Mouse (Mus musculus): Measurements from ENCODE around the gene C1qc. TPM values are rescaled to one million over a fixed set of nuclear protein-coding genes. Genes with fewer than 3 reads are reported as not detected.

C1qc gene
- polyA plus RNA-seq, 1 experiment from 2014 or later: 16.2 TPM

GRCm38 (mm10) chr4:136893691-136894543 is 1.1 kb upstream of the C1qc start:
- Histone ChIP-seq H3K4me3 (replicated peaks) (no peak overlapping the region), H3K27me3 (peaks cover 80% of the 10 kb centered on the region), H3K4me2 (replicated peaks) (no peak overlapping the region), H3K9ac (replicated peaks) (no peak overlapping the region), H3K27ac (no peak overlapping the region), H3K4me1 (replicated peaks) (peaks cover 20% of the 10 kb centered on the region), H3K9me3 (no peaks in the 10 kb centered on the region), H3K36me3 (no peaks in the 10 kb centered on the region)
- ATAC-seq: peak; percentile 85
- WGBS: 4% methylated on average over 9 of the region's 9 CpGs

- no peaks in the 10 kb centered on the region for H3K9me3 ChIP-seq
- H3K27ac ChIP-seq: no peak overlapping the region
- no peak overlapping the region for H3K4me2 ChIP-seq (replicated peaks)
- H3K4me3 ChIP-seq (replicated peaks): no peak overlapping the region
- H3K4me1 ChIP-seq (replicated peaks): peaks cover 18% of the 10 kb centered on the region
- WGBS: 61% methylated on average over 7 of the region's 7 CpGs
- no peaks in the 10 kb centered on the region for H3K36me3 ChIP-seq
- no peak for ATAC-seq
- peaks cover 67% of the 10 kb centered on the region for H3K27me3 ChIP-seq
- no peak overlapping the region for H3K9ac ChIP-seq (replicated peaks)
Measured at GRCm38 (mm10) chr4:136892371-136892770, 494 bp downstream of the C1qc start.

GRCm38 (mm10) chr4:136891115-136891514 is 1.8 kb downstream of the C1qc start:
- Histone ChIP-seq H3K9me3 (no peaks in the 10 kb centered on the region), H3K4me3 (replicated peaks) (no peak overlapping the region), H3K27me3 (peaks cover 54% of the 10 kb centered on the region), H3K36me3 (no peaks in the 10 kb centered on the region), H3K27ac (no peak overlapping the region), H3K9ac (replicated peaks) (no peak overlapping the region), H3K4me1 (replicated peaks) (peaks cover 19% of the 10 kb centered on the region), H3K4me2 (replicated peaks) (no peak overlapping the region)
- ATAC-seq: no peak
- WGBS: 77% methylated on average over 4 of the region's 4 CpGs

- H3K27ac ChIP-seq: no peak overlapping the region
- no peaks in the 10 kb centered on the region for H3K9me3 ChIP-seq
- no peak overlapping the region for H3K9ac ChIP-seq (replicated peaks)
- ATAC-seq: no peak
- H3K36me3 ChIP-seq: no peaks in the 10 kb centered on the region
- WGBS: 92% methylated on average over 15 of the region's 15 CpGs
- peaks cover 20% of the 10 kb centered on the region for H3K4me1 ChIP-seq (replicated peaks)
- peaks cover 43% of the 10 kb centered on the region for H3K27me3 ChIP-seq
- no peak overlapping the region for H3K4me3 ChIP-seq (replicated peaks)
- H3K4me2 ChIP-seq (replicated peaks): no peak overlapping the region
Measured at GRCm38 (mm10) chr4:136889981-136890380, 2.9 kb downstream of the C1qc start.

- ATAC-seq: no peak
- no peak overlapping the region for H3K4me3 ChIP-seq (replicated peaks)
- no peak overlapping the region for H3K27ac ChIP-seq
- no peak overlapping the region for H3K9ac ChIP-seq (replicated peaks)
- no peaks in the 10 kb centered on the region for H3K36me3 ChIP-seq
- no peak overlapping the region for H3K4me2 ChIP-seq (replicated peaks)
- H3K27me3 ChIP-seq: peaks cover 25% of the 10 kb centered on the region
- WGBS: 80% methylated on average over 5 of the region's 5 CpGs
- no peaks in the 10 kb centered on the region for H3K9me3 ChIP-seq
- H3K4me1 ChIP-seq (replicated peaks): peaks cover 14% of the 10 kb centered on the region
Measured at GRCm38 (mm10) chr4:136887714-136888113, 5.2 kb downstream of the C1qc start.

- Histone ChIP-seq H3K27ac (peak within 1 kb of the TSS; percentile 70), H3K4me2 (replicated peaks) (0 out of 2 replicates have a peak within 1 kb of the TSS, but pooled peaks have one; percentile 4), H3K4me3 (replicated peaks) (no peak within 1 kb of the TSS), H3K4me1 (replicated peaks) (peaks cover 14% of the 10 kb centered on the region), H3K27me3 (peaks cover 12% of the 10 kb centered on the region; the same call in 1 of the 2 replicates), H3K9me3 (no peaks in the 10 kb centered on the region), H3K36me3 (no peaks in the 10 kb centered on the region), H3K9ac (replicated peaks) (no peak within 1 kb of the TSS; the same call in 1 of the 2 replicates)
- WGBS: 82% methylated on average over 7 of the region's 7 CpGs
- 0 out of 2 replicates have a peak, but pooled peaks have one; percentile 27 for ATAC-seq
Measured at GRCm38 (mm10) chr4:136886101-136886500, 6.8 kb downstream of the C1qc start, which contains the start of gene C1qb. C1qb (minus strand) TSS chr4:136886187.

- Histone ChIP-seq H3K4me2 (replicated peaks) (no peak overlapping the region), H3K27ac (no peak overlapping the region), H3K9me3 (no peaks in the 10 kb centered on the region), H3K4me1 (replicated peaks) (no peaks in the 10 kb centered on the region), H3K4me3 (replicated peaks) (no peak overlapping the region), H3K27me3 (no peaks in the 10 kb centered on the region), H3K36me3 (no peaks in the 10 kb centered on the region), H3K9ac (replicated peaks) (no peak overlapping the region)
- ATAC-seq: no peak
- 29% methylated on average over 5 of the region's 5 CpGs for WGBS
Measured at GRCm38 (mm10) chr4:136878601-136879000, 14.3 kb downstream of the C1qc start.

- H3K9ac ChIP-seq (replicated peaks): no peak overlapping the region
- H3K4me3 ChIP-seq (replicated peaks): no peak overlapping the region
- H3K36me3 ChIP-seq: no peaks in the 10 kb centered on the region
- 54% methylated on average over 8 of the region's 8 CpGs for WGBS
- no peaks in the 10 kb centered on the region for H3K4me1 ChIP-seq (replicated peaks)
- no peak overlapping the region for H3K4me2 ChIP-seq (replicated peaks)
- no peaks in the 10 kb centered on the region for H3K9me3 ChIP-seq
- H3K27me3 ChIP-seq: no peaks in the 10 kb centered on the region
- H3K27ac ChIP-seq: no peak overlapping the region
- no peak for ATAC-seq
Measured at GRCm38 (mm10) chr4:136878171-136878570, 14.7 kb downstream of the C1qc start.

GRCm38 (mm10) chr4:136876971-136877370 is 15.9 kb downstream of the C1qc start:
- no peak overlapping the region for H3K27ac ChIP-seq
- no peaks in the 10 kb centered on the region for H3K36me3 ChIP-seq
- no peak overlapping the region for H3K4me2 ChIP-seq (replicated peaks)
- H3K27me3 ChIP-seq: no peaks in the 10 kb centered on the region
- H3K9ac ChIP-seq (replicated peaks): no peak overlapping the region
- H3K4me3 ChIP-seq (replicated peaks): no peak overlapping the region
- no peaks in the 10 kb centered on the region for H3K4me1 ChIP-seq (replicated peaks)
- peak; percentile 62; the same call in 1 of the 2 replicates for ATAC-seq
- H3K9me3 ChIP-seq: no peaks in the 10 kb centered on the region
- 23% methylated on average over 7 of the region's 7 CpGs for WGBS

GRCm38 (mm10) chr4:136875012-136875411 is 17.9 kb downstream of the C1qc start:
- Histone ChIP-seq H3K9ac (replicated peaks) (no peak overlapping the region), H3K27me3 (no peaks in the 10 kb centered on the region), H3K9me3 (no peaks in the 10 kb centered on the region), H3K27ac (no peak overlapping the region), H3K4me2 (replicated peaks) (no peak overlapping the region), H3K4me1 (replicated peaks) (no peaks in the 10 kb centered on the region), H3K36me3 (no peaks in the 10 kb centered on the region), H3K4me3 (replicated peaks) (no peak overlapping the region)
- no peak for ATAC-seq
- 93% methylated on average over 14 of the region's 14 CpGs for WGBS

GRCm38 (mm10) chr4:136868371-136868770 is 24.5 kb downstream of the C1qc start:
- peak overlapping the region; percentile 47; the same call in 1 of the 2 replicates for H3K27ac ChIP-seq

GRCm38 (mm10) chr4:136867690-136868345 is 25.0 kb downstream of the C1qc start:
- no peak for ATAC-seq
- H3K4me1 ChIP-seq (replicated peaks): peaks cover 54% of the 10 kb centered on the region
- no peak overlapping the region for H3K9ac ChIP-seq (replicated peaks)
- H3K27ac ChIP-seq: peak overlapping the region; percentile 51
- no peaks in the 10 kb centered on the region for H3K27me3 ChIP-seq
- H3K9me3 ChIP-seq: no peaks in the 10 kb centered on the region
- H3K36me3 ChIP-seq: no peaks in the 10 kb centered on the region
- H3K4me3 ChIP-seq (replicated peaks): no peak overlapping the region
- no peak overlapping the region for H3K4me2 ChIP-seq (replicated peaks)
- 13% methylated on average over 12 of the region's 12 CpGs for WGBS

More at GRCm38 (mm10) chr4:136868371-136868770, 24.5 kb downstream of the C1qc start:
- Histone ChIP-seq H3K4me3 (replicated peaks) (no peak overlapping the region), H3K4me2 (replicated peaks) (no peak overlapping the region), H3K27me3 (no peaks in the 10 kb centered on the region), H3K9me3 (no peaks in the 10 kb centered on the region), H3K9ac (replicated peaks) (no peak overlapping the region), H3K4me1 (replicated peaks) (peaks cover 49% of the 10 kb centered on the region), H3K36me3 (no peaks in the 10 kb centered on the region)
- WGBS: 78% methylated on average over 6 of the region's 6 CpGs
- ATAC-seq: no peak

All from midbrain, embryonic 13.5 days (tissue).